Mouse (Mus musculus) ES-E14 (cell line): ENCODE data around the gene Fbxo7.

Experiments
- CHD2 ChIP-seq: IDR thresholded peaks from 2 replicates; pipeline ENCODE4 v1.6.1; 2014; ENCODE audit warnings: mild to moderate bottlenecking, low read depth, low read length, inconsistent platforms
- HCFC1 ChIP-seq: IDR thresholded peaks from 2 replicates; pipeline ENCODE4 v1.6.1; 2012; ENCODE audit warnings: low read length, inconsistent platforms, borderline replicate concordance; ENCODE audit not compliant: insufficient read depth
- MAFK ChIP-seq: IDR thresholded peaks from 2 replicates; pipeline ENCODE4 v1.6.1; 2014; ENCODE audit warnings: mild to moderate bottlenecking, low read depth, low read length, inconsistent platforms; ENCODE audit not compliant: insufficient read depth
- ZC3H11A ChIP-seq: IDR thresholded peaks from 2 replicates; pipeline ENCODE4 v1.6.1; 2012; ENCODE audit warnings: low read depth, mild to moderate bottlenecking, inconsistent platforms, low read length, borderline replicate concordance
- ZNF384 ChIP-seq: IDR thresholded peaks from 2 replicates; pipeline ENCODE4 v1.6.1; 2012; ENCODE audit warnings: low read depth, low read length, inconsistent platforms

GRCm38 (mm10) chr10:86063018-86063384 lies 41.2 kb downstream of the Fbxo7 start:
- no peak for TF ChIP-seq MAFK
- TF ChIP-seq HCFC1, result no peak
- no peak for TF ChIP-seq ZNF384
- TF ChIP-seq ZC3H11A, result no peak
- TF ChIP-seq CHD2, result no peak
